Mouse (Mus musculus) adrenal gland, postnatal 4 days (tissue): ENCODE data around the gene Tyms. TPM values are rescaled to one million over a fixed set of nuclear protein-coding genes. Genes with fewer than 3 reads are reported as not detected.
"Not testable (repeated sequence)": the region's sequence is repeated elsewhere in the genome, so short reads cannot be mapped to it uniquely, and the experiment has no call there.

Experiments used
- DNase-seq, 2 experiments: peaks; one replicate each; pipeline ENCODE4 v3.0.0; 2021 to 2022; ENCODE audit warnings: low spot score in 2 of 2, mixed read lengths in 2 of 2
- total RNA-seq, 2 experiments: library from RNA; stranded (reverse); gene quantifications; 2 replicates each; pipeline ENCODE4 v1.2.3; 2021

Gene Tyms
- total RNA-seq, 2 experiments from 2014 or later: 67.7 to 73.3 TPM

GRCm38 (mm10) chr5:30104339-30104738 lies 30.9 kb upstream of the Tyms start:
- peak in 1 of 2 experiments; percentile 4 for DNase-seq

- no peak for DNase-seq
These were observed 29.9 kb upstream of the Tyms start for GRCm38 (mm10) chr5:30103340-30103739.

- DNase-seq: no peak
These were observed 24.8 kb upstream of the Tyms start for GRCm38 (mm10) chr5:30098260-30098659.

- no peak for DNase-seq
These were observed 22.3 kb upstream of the Tyms start for GRCm38 (mm10) chr5:30095731-30096130.

GRCm38 (mm10) chr5:30094399-30094798 lies 21.0 kb upstream of the Tyms start:
- no peak for DNase-seq

GRCm38 (mm10) chr5:30092701-30093100 lies 19.3 kb upstream of the Tyms start:
- DNase-seq: no peak

GRCm38 (mm10) chr5:30072377-30072776 lies 1.0 kb downstream of the Tyms start:
- no peak for DNase-seq

GRCm38 (mm10) chr5:30071677-30072076 lies 1.7 kb downstream of the Tyms start:
- DNase-seq: no peak

GRCm38 (mm10) chr5:30067726-30068125 lies 5.7 kb downstream of the Tyms start:
- no peak for DNase-seq

GRCm38 (mm10) chr5:30059607-30060006 lies 13.8 kb downstream of the Tyms start:
- DNase-seq: not testable (repeated sequence)

- DNase-seq: no peak
These were observed 15.1 kb downstream of the Tyms start for GRCm38 (mm10) chr5:30058216-30058731.

- DNase-seq: not testable (repeated sequence)
These were observed 33.6 kb downstream of the Tyms start for GRCm38 (mm10) chr5:30039841-30040240.

GRCm38 (mm10) chr5:30039324-30039723 lies 34.1 kb downstream of the Tyms start:
- not testable (repeated sequence) for DNase-seq

GRCm38 (mm10) chr5:30037111-30037510 lies 36.3 kb downstream of the Tyms start:
- not testable (repeated sequence) for DNase-seq

GRCm38 (mm10) chr5:30035862-30036261 lies 37.6 kb downstream of the Tyms start:
- not testable (repeated sequence) for DNase-seq

- DNase-seq: no peak
These were observed 58.8 kb downstream of the Tyms start for GRCm38 (mm10) chr5:30014580-30014979.

GRCm38 (mm10) chr5:30012726-30013503 lies 60.5 kb downstream of the Tyms start, which contains the start of gene Il6:
TSS of gene Il6 (plus strand) at chr5:30013114.
- DNase-seq: peak; percentile 37 to 47

Other genes with a start within 250 kb of the Tyms start
- not detected for gene Il6, start 60.5 kb downstream of the Tyms start, total RNA-seq
- gene Garem2, start 31.5 kb upstream of the Tyms start, total RNA-seq: under 1 TPM; 0.08 to 0.23 TPM
- gene 3110082J24Rik, start 32.5 kb upstream of the Tyms start, total RNA-seq: not detected
- 100 to 1,000 TPM; 374 to 422 TPM for gene Hadha, start 81.5 kb upstream of the Tyms start, total RNA-seq
- gene Hadhb, start 81.6 kb upstream of the Tyms start, total RNA-seq: 100 to 1,000 TPM; 407 to 479 TPM
- under 1 TPM in 1 of 2 experiments, not detected in 1; 0.34 TPM for gene Adgrf3, start 132.1 kb upstream of the Tyms start, total RNA-seq
- gene Selenoi, start 159.0 kb upstream of the Tyms start, total RNA-seq: 10 to 100 TPM; 27.2 to 30.9 TPM
- 1 to 10 TPM in 1 of 2 experiments, under 1 TPM in 1; 0.76 to 1.6 TPM for gene Drc1, start 207.8 kb upstream of the Tyms start, total RNA-seq